Mouse (Mus musculus): ENCODE measurements at regions not wholly inside any gene's neighbourhood (a gene's known extent, or its start where the extent isn't known, plus 50 kb on each side); places are given as distances from the start of the nearest gene placed in this dataset.
A peak's percentile ranks its signal among the peaks of the same experiment; 100 is the strongest.

DNA sequence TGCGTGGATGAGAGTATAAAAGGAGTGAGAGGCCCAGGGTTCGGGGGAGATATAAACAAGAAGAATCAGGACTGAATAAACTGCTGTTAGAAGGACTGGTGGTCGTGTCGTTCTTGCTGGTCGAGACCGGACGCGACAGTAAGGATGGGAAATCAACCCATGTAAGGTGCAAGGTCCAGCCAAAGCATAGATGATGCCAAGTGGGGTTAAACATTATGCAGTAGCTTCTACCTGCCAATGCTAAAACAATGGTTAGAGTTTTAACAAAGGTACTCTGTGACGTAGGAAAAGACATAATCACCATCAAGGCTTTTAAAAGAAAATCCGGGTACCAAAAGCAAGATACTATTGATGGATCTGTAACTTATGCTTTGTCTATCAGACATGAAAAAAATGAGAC is 58.4 kb upstream of the Tmc1 start:
- no peak for DNase-seq (ENCODE audit: low spot score in 2 of 2)

- no peak for DNase-seq (ENCODE audit: low spot score in 2 of 2)
Measured at GRCm38 (mm10) chr19:21009607-21010006, 55.6 kb upstream of the Tmc1 start.

- peak in 1 of 2 experiments; percentile 1 for DNase-seq (ENCODE audit: low spot score in 2 of 2)
Measured at GRCm38 (mm10) chr19:21004411-21004810, 50.4 kb upstream of the Tmc1 start.
